Mouse (Mus musculus): ENCODE measurements around the gene Prr36. TPM values are rescaled to one million over a fixed set of nuclear protein-coding genes. Genes with fewer than 3 reads are reported as not detected.

Gene Prr36
- polyA plus RNA-seq (2015; fragmentation: Illumina TruSeq; extraction: RNeasy Lipid Tissue Mini Kit (QIAGEN cat#74804); ENCODE audit: insufficient read depth, low replicate concordance), result 0.26 TPM

DNA sequence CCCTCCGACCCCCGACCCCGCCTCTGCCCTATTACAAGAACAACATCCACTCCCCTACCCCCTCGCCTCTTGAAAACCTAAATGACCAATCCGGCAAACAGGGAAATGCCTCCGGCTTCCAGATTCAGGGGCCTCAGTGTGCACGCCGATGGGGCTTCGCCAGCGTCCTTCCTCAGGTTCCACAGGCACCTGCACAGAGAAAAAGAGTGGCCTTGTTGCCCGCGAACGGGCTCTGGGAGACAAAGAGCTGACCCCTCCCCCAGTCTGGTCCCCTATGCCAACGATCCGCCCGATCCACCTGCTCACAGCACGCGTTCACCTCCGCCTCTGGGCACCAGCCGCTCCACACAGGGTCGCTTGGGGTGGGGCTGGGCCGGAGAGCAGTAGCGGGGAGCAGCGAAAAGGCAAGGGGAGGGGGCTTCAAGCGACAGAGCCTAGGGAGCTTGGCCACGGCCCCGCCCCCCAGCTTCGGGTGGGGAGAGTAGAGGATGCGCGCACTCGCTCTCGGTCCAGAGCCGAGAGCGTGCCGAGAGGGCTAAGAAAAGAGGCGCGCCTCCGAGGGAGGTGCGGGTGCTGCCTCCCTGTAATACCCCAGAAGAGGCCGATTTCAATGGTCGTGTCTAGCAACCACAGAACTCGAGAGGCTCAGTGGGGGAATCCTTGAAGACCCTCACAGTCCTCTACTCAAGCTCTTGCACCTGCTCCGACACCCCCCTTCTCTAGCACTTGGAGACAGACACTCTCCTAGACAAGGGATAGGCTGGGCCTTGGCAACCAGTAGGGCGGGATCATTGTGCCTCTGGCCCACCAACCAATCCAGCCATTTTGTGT, at the start of gene Prr36:
Gene Prr36, minus strand, starts transcription at position 669 of the 831 bp plus-strand sequence.

GRCm38 (mm10) chr8:4259125-4259804, 42.0 kb upstream of the Prr36 start, which contains the start of gene Ctxn1:
Ctxn1 (minus strand) TSS chr8:4259274.

GRCm38 (mm10) chr8:4252934-4253841, 35.9 kb upstream of the Prr36 start, which contains the start of gene Snapc2:
Snapc2 (plus strand) TSS chr8:4253080.

GRCm38 (mm10) chr8:4247951-4248540, 30.8 kb upstream of the Prr36 start, which contains the start of gene Tgfbr3l:
Tgfbr3l (plus strand) TSS chr8:4248214.

DNA sequence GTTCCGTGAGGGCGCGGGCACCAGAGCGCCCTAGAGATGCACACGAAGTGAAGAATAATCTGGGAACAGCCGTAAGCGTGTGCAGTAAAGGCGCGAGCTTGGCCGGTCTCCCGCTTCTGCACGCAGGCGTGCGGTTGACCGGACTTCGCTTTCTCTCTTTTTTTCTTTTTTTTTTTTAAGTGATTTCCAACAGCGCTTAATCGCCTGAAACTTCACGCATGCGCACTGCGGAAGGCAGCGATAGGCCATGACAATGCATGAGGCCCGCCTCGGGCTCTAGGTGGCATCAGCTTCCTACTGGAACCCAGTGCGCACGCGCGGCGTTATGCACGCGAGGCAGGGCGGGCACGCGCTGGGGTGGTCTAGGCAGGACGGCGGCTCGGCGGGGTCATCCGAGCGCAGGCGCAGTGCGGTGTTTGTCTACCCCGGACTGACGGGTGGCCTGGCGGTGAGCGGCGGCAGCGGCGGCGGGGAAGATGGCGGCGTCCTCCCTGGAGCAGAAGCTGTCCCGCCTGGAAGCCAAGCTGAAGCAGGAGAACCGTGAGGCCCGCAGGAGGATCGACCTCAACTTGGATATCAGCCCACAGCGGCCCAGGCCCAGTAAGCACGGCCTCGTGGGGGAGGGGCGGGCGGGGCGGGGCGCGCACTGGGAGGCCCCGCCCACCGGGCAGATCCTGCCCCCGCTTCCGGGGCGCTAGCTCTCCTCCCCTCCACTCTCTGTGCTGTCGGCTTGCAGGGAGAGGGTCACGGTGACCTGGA, 21.4 kb upstream of the Prr36 start, which contains the start of the genes Map2k7 and Gm49320:
Gene Map2k7, plus strand, starts transcription at position 307 of the 759 bp plus-strand sequence.
Gene Gm49320, plus strand, starts transcription at position 432 of the 759 bp plus-strand sequence.

GRCm38 (mm10) chr8:4226739-4227347, 9.6 kb upstream of the Prr36 start, which contains the start of gene Lrrc8e:
Lrrc8e (plus strand) TSS chr8:4226827.

GRCm38 (mm10) chr8:4165852-4166751, 51.2 kb downstream of the Prr36 start, which contains the start of gene Evi5l:
Evi5l (plus strand) TSS chr8:4166567.

Other genes starting within 250 kb of the Prr36 start
- 0.32 TPM for gene Cd209f, start 111.6 kb downstream of the Prr36 start, polyA plus RNA-seq (2015; fragmentation: Illumina TruSeq; extraction: RNeasy Lipid Tissue Mini Kit (QIAGEN cat#74804); ENCODE audit: insufficient read depth, low replicate concordance)
- not detected for gene Cd209g, start 83.4 kb downstream of the Prr36 start, polyA plus RNA-seq (2015; fragmentation: Illumina TruSeq; extraction: RNeasy Lipid Tissue Mini Kit (QIAGEN cat#74804); ENCODE audit: insufficient read depth, low replicate concordance)
- 10.2 TPM for gene Evi5l, start 50.9 kb downstream of the Prr36 start, polyA plus RNA-seq (2015; fragmentation: Illumina TruSeq; extraction: RNeasy Lipid Tissue Mini Kit (QIAGEN cat#74804); ENCODE audit: insufficient read depth, low replicate concordance)
- gene Lrrc8e, start 9.4 kb upstream of the Prr36 start, polyA plus RNA-seq (2015; fragmentation: Illumina TruSeq; extraction: RNeasy Lipid Tissue Mini Kit (QIAGEN cat#74804); ENCODE audit: insufficient read depth, low replicate concordance), result 0.06 TPM
- gene Map2k7, start 21.3 kb upstream of the Prr36 start, polyA plus RNA-seq (2015; fragmentation: Illumina TruSeq; extraction: RNeasy Lipid Tissue Mini Kit (QIAGEN cat#74804); ENCODE audit: insufficient read depth, low replicate concordance), result 37.2 TPM
- not detected for gene Gm49320, start 21.4 kb upstream of the Prr36 start, polyA plus RNA-seq (2015; fragmentation: Illumina TruSeq; extraction: RNeasy Lipid Tissue Mini Kit (QIAGEN cat#74804); ENCODE audit: insufficient read depth, low replicate concordance)
- gene Tgfbr3l, start 30.8 kb upstream of the Prr36 start, polyA plus RNA-seq (2015; fragmentation: Illumina TruSeq; extraction: RNeasy Lipid Tissue Mini Kit (QIAGEN cat#74804); ENCODE audit: insufficient read depth, low replicate concordance), result 10.9 TPM
- 9.0 TPM for gene Snapc2, start 35.6 kb upstream of the Prr36 start, polyA plus RNA-seq (2015; fragmentation: Illumina TruSeq; extraction: RNeasy Lipid Tissue Mini Kit (QIAGEN cat#74804); ENCODE audit: insufficient read depth, low replicate concordance)
- 1.5 TPM for gene Ctxn1, start 41.8 kb upstream of the Prr36 start, polyA plus RNA-seq (2015; fragmentation: Illumina TruSeq; extraction: RNeasy Lipid Tissue Mini Kit (QIAGEN cat#74804); ENCODE audit: insufficient read depth, low replicate concordance)
- gene Timm44, start 58.5 kb upstream of the Prr36 start, polyA plus RNA-seq (2015; fragmentation: Illumina TruSeq; extraction: RNeasy Lipid Tissue Mini Kit (QIAGEN cat#74804); ENCODE audit: insufficient read depth, low replicate concordance), result 59.1 TPM
- gene Ccl25, start 107.8 kb upstream of the Prr36 start, polyA plus RNA-seq (2015; fragmentation: Illumina TruSeq; extraction: RNeasy Lipid Tissue Mini Kit (QIAGEN cat#74804); ENCODE audit: insufficient read depth, low replicate concordance), result 18.3 TPM
- gene Elavl1, start 108.0 kb upstream of the Prr36 start, polyA plus RNA-seq (2015; fragmentation: Illumina TruSeq; extraction: RNeasy Lipid Tissue Mini Kit (QIAGEN cat#74804); ENCODE audit: insufficient read depth, low replicate concordance), result 74.5 TPM

Data from spleen, adult 10 weeks (tissue).